Mouse (Mus musculus) ES-E14 (cell line): ENCODE data around the gene 4930590J08Rik. TPM values are rescaled to one million over a fixed set of nuclear protein-coding genes. Genes with fewer than 3 reads are reported as not detected.

Source experiments
- DNase-seq: peaks from one replicate; pipeline ENCODE4 v3.0.0-alpha.2; 2013; ENCODE audit warnings: low read depth, low spot score
- H3K27ac ChIP-seq: 2 replicates; pipeline ENCODE4 v1.5.1; 2012; ENCODE audit warnings: low read depth, mild to moderate bottlenecking, low read length, moderate library complexity, mixed read lengths; ENCODE audit not compliant: poor library complexity, insufficient read depth, severe bottlenecking
- H3K36me3 ChIP-seq: 2 replicates; pipeline ENCODE4 v1.6.1; 2012; ENCODE audit warnings: mild to moderate bottlenecking, low read length, moderate library complexity, mixed read lengths; ENCODE audit not compliant: control insufficient read depth, poor library complexity, insufficient read depth, severe bottlenecking
- H3K4me1 ChIP-seq, 2 experiments: fragments of 150-350 bp in 1 of 2; sonication (generic) in 1 of 2; 2 replicates each; pipeline ENCODE4 v1.6.1; 2012; ENCODE audit warnings: low read length in 2 of 2, mild to moderate bottlenecking in 1 of 2, mixed read lengths in 1 of 2; ENCODE audit not compliant: control insufficient read depth in 2 of 2, insufficient read depth in 2 of 2, poor library complexity in 1 of 2
- H3K4me3 ChIP-seq, 2 experiments: fragments of 150-350 bp in 1 of 2; sonication (generic) in 1 of 2; 2 replicates each; pipeline ENCODE4 v1.5.1; 2012; ENCODE audit warnings: low read length in 2 of 2, low read depth in 1 of 2, mild to moderate bottlenecking in 1 of 2, mixed read lengths in 1 of 2; ENCODE audit not compliant: insufficient read depth in 1 of 2, poor library complexity in 1 of 2, severe bottlenecking in 1 of 2
- H3K9ac ChIP-seq: 2 replicates; pipeline ENCODE4 v1.6.1; 2012; ENCODE audit warnings: low read depth, mild to moderate bottlenecking, low read length, mixed read lengths; ENCODE audit not compliant: poor library complexity, insufficient read depth, severe bottlenecking
- H3K9me3 ChIP-seq: fragments of 150-350 bp; sonication (generic); 2 replicates; pipeline ENCODE4 v1.6.1; 2012; ENCODE audit warnings: low read depth, mild to moderate bottlenecking, low read length; ENCODE audit not compliant: control insufficient read depth, insufficient read depth
- CHD2 ChIP-seq: IDR thresholded peaks from 2 replicates; pipeline ENCODE4 v1.6.1; 2014; ENCODE audit warnings: mild to moderate bottlenecking, low read depth, low read length, inconsistent platforms
- HCFC1 ChIP-seq: IDR thresholded peaks from 2 replicates; pipeline ENCODE4 v1.6.1; 2012; ENCODE audit warnings: low read length, inconsistent platforms, borderline replicate concordance; ENCODE audit not compliant: insufficient read depth
- MAFK ChIP-seq: IDR thresholded peaks from 2 replicates; pipeline ENCODE4 v1.6.1; 2014; ENCODE audit warnings: mild to moderate bottlenecking, low read depth, low read length, inconsistent platforms; ENCODE audit not compliant: insufficient read depth
- ZC3H11A ChIP-seq: IDR thresholded peaks from 2 replicates; pipeline ENCODE4 v1.6.1; 2012; ENCODE audit warnings: low read depth, mild to moderate bottlenecking, inconsistent platforms, low read length, borderline replicate concordance
- ZNF384 ChIP-seq: IDR thresholded peaks from 2 replicates; pipeline ENCODE4 v1.6.1; 2012; ENCODE audit warnings: low read depth, low read length, inconsistent platforms
- in situ Hi-C, 2 experiments: fragments of 600-800 bp; cut with MboI; formaldehyde crosslinking; loops; one replicate each; pipeline ENCODE4 v1.15.1; 2025; ENCODE audit warnings: low sequenced_read_pairs in 2 of 2, inconsistent platforms in 1 of 2; ENCODE audit not compliant: unreplicated experiment in 2 of 2
- total RNA-seq: library from RNA; depleted of rRNA; stranded (reverse); fragments of 300-350 nt; gene quantifications from 2 replicates; pipeline ENCODE4 v1.2.3, GENCODE M21; 2012

Gene 4930590J08Rik
- total RNA-seq, 1 experiment: 0.94 TPM

- H3K27ac ChIP-seq: no peak overlapping the region
- in situ Hi-C loops: no loop called here
- TF ChIP-seq HCFC1 (no peak), MAFK (no peak), CHD2 (no peak), ZNF384 (no peak), ZC3H11A (no peak)
These were observed 34.5 kb upstream of the 4930590J08Rik start for GRCm38 (mm10) chr6:91868091-91868490.

GRCm38 (mm10) chr6:91872781-91873180 lies 29.8 kb upstream of the 4930590J08Rik start:
- Histone ChIP-seq H3K9me3 (no peaks in the 10 kb centered on the region), H3K4me3 (no peak overlapping the region), H3K27ac (no peak overlapping the region), H3K36me3 (no peaks in the 10 kb centered on the region), H3K4me1 (0 out of 4 replicates have a peak, but pooled peaks cover 0 to 2% of the 10 kb centered on the region in 2 experiments), H3K9ac (no peak overlapping the region)
- in situ Hi-C loops: no loop called here
- DNase-seq: no peak
- TF ChIP-seq CHD2: no peak
- TF ChIP-seq HCFC1: no peak
- TF ChIP-seq ZC3H11A: no peak
- no peak for TF ChIP-seq ZNF384
- TF ChIP-seq MAFK: no peak

More at GRCm38 (mm10) chr6:91868091-91868490, 34.5 kb upstream of the 4930590J08Rik start:
- Histone ChIP-seq H3K4me1 (0 out of 4 replicates have a peak, but pooled peaks cover 0 to 2% of the 10 kb centered on the region in 2 experiments), H3K36me3 (no peaks in the 10 kb centered on the region), H3K9me3 (no peaks in the 10 kb centered on the region), H3K4me3 (no peak overlapping the region), H3K9ac (no peak overlapping the region)
- no peak for DNase-seq

- peaks cover 4% of the 10 kb centered on the region for H3K36me3 ChIP-seq
- peak within 1 kb of the TSS; percentile 77 for H3K9ac ChIP-seq
- no peaks in the 10 kb centered on the region for H3K9me3 ChIP-seq
- H3K4me1 ChIP-seq: 0 out of 4 replicates have a peak, but pooled peaks cover 0 to 2% of the 10 kb centered on the region in 2 experiments
- TF ChIP-seq HCFC1 (peak; percentile 90), ZC3H11A (no peak), CHD2 (no peak), MAFK (peak; percentile 35; the same call in 1 of the 2 replicates), ZNF384 (no peak)
- H3K4me3 ChIP-seq: peak within 1 kb of the TSS; percentile 71 to 93
- in situ Hi-C loops: no loop called here
- no peak within 1 kb of the TSS; the same call in 1 of the 2 replicates for H3K27ac ChIP-seq
- DNase-seq: peak; percentile 96
These were observed 24.5 kb upstream of the 4930590J08Rik start, which contains the start of gene Ccdc174 for GRCm38 (mm10) chr6:91877885-91878651. Gene Ccdc174, plus strand, starts transcription at chr6:91878053.

- Histone ChIP-seq H3K9me3 (no peaks in the 10 kb centered on the region), H3K4me3 (no peak overlapping the region), H3K4me1 (no peaks in the 10 kb centered on the region), H3K9ac (no peak overlapping the region), H3K36me3 (peaks cover 13% of the 10 kb centered on the region), H3K27ac (no peak overlapping the region)
- TF ChIP-seq CHD2: no peak
- TF ChIP-seq HCFC1: no peak
- no peak for TF ChIP-seq MAFK
- TF ChIP-seq ZNF384: no peak
- no peak for TF ChIP-seq ZC3H11A
- in situ Hi-C loops: no loop called here
- DNase-seq: no peak
These were observed 18.8 kb upstream of the 4930590J08Rik start for GRCm38 (mm10) chr6:91883859-91884258.
